Mouse (Mus musculus) heart, adult 2 months (tissue): ENCODE results near the gene Ndufa4l2.

Experiments used
- EP300 ChIP-seq: fragments of 200-500 bp; IDR thresholded peaks from 2 replicates; pipeline ENCODE4 v1.6.1; 2011; ENCODE audit warnings: low read depth, low read length, control low read depth; ENCODE audit not compliant: insufficient read depth
- POLR2A ChIP-seq: fragments of 200-500 bp; IDR thresholded peaks from 2 replicates; pipeline ENCODE4 v1.6.1; 2011; ENCODE audit warnings: mild to moderate bottlenecking, low read depth, low read length, control low read depth; ENCODE audit not compliant: insufficient read depth

- no peak for TF ChIP-seq EP300
- TF ChIP-seq POLR2A, result no peak
These were observed 13.6 kb upstream of the Ndufa4l2 start, which contains the start of gene Stac3 for GRCm38 (mm10) chr10:127500894-127501893.
